Mouse (Mus musculus): Measurements from ENCODE around the gene Nkx6-2. TPM values are rescaled to one million over a fixed set of nuclear protein-coding genes. Genes with fewer than 3 reads are reported as not detected.
A peak's percentile ranks its signal among the peaks of the same experiment; 100 is the strongest.

Nkx6-2 gene
- total RNA-seq (2021), result 1 to 10 TPM; 6.8 to 7.8 TPM

GRCm38 (mm10) chr7:139582595-139582994 lies at the start of gene Nkx6-2:
Gene Nkx6-2 (minus strand): TSS chr7:139582797.
- intact Hi-C loops (cut with DNase I), result loop anchor here (5.0 kb wide), 1 partner anchor 90 kb away; no protein-coding TSS in a partner anchor
- peak; percentile 29 to 34 for DNase-seq (ENCODE audit: low spot score in 2 of 2)

GRCm38 (mm10) chr7:139625156-139625555 lies 42.6 kb upstream of the Nkx6-2 start:
- intact Hi-C loops (cut with DNase I), result no loop called here
- DNase-seq (ENCODE audit: low spot score in 2 of 2), result no peak

DNA sequence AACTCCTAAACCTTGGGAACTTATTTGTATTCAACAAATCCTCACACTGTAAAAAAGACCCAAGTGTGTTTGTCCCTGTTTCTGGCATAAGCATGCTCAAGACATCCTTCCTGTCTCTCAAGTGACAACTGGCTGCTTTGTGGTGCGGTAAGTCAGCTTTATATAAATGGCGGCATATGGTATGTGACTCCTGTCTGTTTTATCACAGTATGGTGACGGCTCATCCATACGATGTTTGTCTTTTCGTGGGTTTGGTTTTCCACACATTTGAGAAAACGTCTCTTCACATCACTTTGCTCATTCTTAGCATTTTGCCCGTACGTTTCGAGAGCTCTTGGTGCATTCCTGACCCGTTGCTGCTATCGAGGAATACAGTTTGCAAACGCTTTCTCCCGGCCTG lies 40.0 kb upstream of the Nkx6-2 start:
- intact Hi-C loops (cut with DNase I), result no loop called here
- peak in 1 of 2 experiments; percentile 31 for DNase-seq (ENCODE audit: low spot score in 2 of 2)

- intact Hi-C loops (cut with DNase I), result loop anchor here (5.0 kb wide), 1 partner anchor 446 kb away; no protein-coding TSS in a partner anchor
- peak; percentile 74 to 88 for DNase-seq (ENCODE audit: low spot score in 2 of 2)
Observed at GRCm38 (mm10) chr7:139615767-139616766, 33.5 kb upstream of the Nkx6-2 start.

- intact Hi-C loops (cut with DNase I), result no loop called here
- no peak for DNase-seq (ENCODE audit: low spot score in 2 of 2)
Observed at GRCm38 (mm10) chr7:139610328-139610727, 27.7 kb upstream of the Nkx6-2 start.

DNA sequence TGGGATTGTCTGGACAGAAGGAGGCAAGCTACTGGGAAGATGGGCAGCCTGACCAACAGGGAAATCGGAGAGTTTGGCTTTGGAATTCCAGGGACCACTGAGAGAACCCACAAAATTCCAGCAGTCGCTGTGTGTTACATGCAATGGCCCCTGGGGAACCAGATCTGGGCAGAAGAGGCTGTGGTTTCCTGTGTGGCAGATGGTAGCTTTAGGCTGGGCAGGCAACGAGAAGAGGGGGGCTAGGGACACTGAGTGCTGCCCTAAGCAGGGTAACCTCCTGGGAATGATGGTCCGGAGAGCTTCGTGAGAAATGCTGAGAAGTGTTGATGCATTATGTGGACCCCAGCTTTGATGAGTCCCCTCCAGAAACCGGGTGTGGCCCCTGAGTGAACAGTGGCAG lies 13.3 kb upstream of the Nkx6-2 start:
- no peak for DNase-seq (ENCODE audit: low spot score in 2 of 2)
- intact Hi-C loops (cut with DNase I), result no loop called here

GRCm38 (mm10) chr7:139595311-139595710 lies 12.7 kb upstream of the Nkx6-2 start:
- intact Hi-C loops (cut with DNase I), result no loop called here
- no peak for DNase-seq (ENCODE audit: low spot score in 2 of 2)

- intact Hi-C loops (cut with DNase I), result no loop called here
- DNase-seq (ENCODE audit: low spot score in 2 of 2), result no peak
Observed at GRCm38 (mm10) chr7:139591311-139591710, 8.7 kb upstream of the Nkx6-2 start.

- intact Hi-C loops (cut with DNase I), result no loop called here
- peak in 1 of 2 experiments; percentile 40 for DNase-seq (ENCODE audit: low spot score in 2 of 2)
Observed at GRCm38 (mm10) chr7:139590302-139590701, 7.7 kb upstream of the Nkx6-2 start.

DNA sequence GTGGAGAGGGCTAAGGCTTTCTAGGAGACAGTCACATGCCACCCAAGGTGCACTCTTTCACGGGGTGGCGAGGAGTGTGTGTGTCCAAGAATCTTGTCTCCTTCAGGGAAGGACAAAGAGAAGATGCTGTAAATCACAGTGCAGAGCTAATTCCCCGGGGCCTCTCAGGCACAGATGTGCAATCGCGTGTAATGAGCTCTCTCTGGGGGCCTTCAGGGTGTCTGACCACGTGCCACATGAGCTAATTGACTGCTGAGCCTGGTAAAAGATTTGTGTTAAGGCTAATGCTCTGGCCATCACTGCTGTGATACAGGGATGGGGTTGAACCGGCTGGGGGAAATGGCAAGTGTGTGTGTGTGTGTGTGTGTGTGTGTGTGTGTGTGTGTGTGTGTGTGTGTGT lies 5.3 kb upstream of the Nkx6-2 start:
- intact Hi-C loops (cut with DNase I), result no loop called here
- DNase-seq (ENCODE audit: low spot score in 2 of 2), result no peak

- intact Hi-C loops (cut with DNase I), result no loop called here
- no peak for DNase-seq (ENCODE audit: low spot score in 2 of 2)
Observed at GRCm38 (mm10) chr7:139585183-139585821, 2.7 kb upstream of the Nkx6-2 start.

DNA sequence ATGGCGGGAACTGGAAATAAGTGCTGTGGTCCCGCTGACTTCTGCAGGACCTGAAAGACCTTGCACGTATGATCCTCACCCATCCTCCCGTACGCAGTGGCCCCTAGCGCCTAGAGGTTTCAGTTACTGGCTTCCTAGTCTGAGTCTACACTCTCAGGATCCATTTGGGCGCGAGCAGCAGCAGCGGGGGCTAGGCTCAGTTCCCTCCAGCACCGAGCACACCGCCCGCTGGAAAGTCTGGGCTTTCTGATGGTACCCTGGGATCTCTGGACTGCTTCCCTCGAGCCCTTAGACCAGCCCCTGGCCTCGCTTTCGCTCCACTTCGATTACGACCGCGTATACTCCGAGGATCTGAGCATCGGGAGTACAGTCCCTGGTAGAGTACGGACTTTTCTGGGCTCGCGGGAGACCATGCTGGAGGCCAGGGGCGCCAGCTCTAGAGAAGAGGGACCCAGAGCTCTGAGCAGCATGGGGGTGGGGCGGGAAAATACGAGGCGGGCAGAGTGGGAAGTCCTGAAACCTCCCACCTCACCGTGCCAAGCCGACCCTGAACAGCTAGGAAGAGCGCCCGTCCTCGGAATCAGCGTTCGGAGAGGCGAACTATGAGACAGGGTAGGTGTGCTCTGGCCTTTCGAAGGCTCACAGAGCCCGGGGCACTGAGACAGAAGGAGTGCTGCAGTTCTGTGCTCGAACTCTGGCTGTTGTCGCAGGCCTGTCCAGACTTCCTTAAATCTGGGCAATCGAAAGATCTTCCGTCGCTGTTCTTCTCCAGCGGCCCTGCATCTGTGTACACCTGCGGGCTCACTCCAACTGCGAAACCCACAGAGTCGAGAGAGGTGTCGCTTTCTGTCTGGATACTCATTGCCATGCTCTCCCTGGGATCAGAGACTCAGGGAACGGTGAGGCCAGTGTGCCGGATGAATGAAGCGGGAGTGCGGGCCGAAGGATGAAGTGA lies 1.9 kb upstream of the Nkx6-2 start:
- intact Hi-C loops (cut with DNase I), result loop anchor here (5.0 kb wide), 1 partner anchor 92 kb away; no protein-coding TSS in a partner anchor
- DNase-seq (ENCODE audit: low spot score in 2 of 2), result peak in 1 of 2 experiments; percentile 19

- DNase-seq (ENCODE audit: low spot score in 2 of 2), result no peak
- intact Hi-C loops (cut with DNase I), result loop anchor here (5.0 kb wide), 1 partner anchor 91 kb away; no protein-coding TSS in a partner anchor
Observed at GRCm38 (mm10) chr7:139583094-139583737, 619 bp upstream of the Nkx6-2 start.

GRCm38 (mm10) chr7:139581801-139582571 lies 611 bp downstream of the Nkx6-2 start:
- intact Hi-C loops (cut with DNase I), result loop anchor here (5.0 kb wide), 1 partner anchor 90 kb away; no protein-coding TSS in a partner anchor
- no peak for DNase-seq (ENCODE audit: low spot score in 2 of 2)

DNA sequence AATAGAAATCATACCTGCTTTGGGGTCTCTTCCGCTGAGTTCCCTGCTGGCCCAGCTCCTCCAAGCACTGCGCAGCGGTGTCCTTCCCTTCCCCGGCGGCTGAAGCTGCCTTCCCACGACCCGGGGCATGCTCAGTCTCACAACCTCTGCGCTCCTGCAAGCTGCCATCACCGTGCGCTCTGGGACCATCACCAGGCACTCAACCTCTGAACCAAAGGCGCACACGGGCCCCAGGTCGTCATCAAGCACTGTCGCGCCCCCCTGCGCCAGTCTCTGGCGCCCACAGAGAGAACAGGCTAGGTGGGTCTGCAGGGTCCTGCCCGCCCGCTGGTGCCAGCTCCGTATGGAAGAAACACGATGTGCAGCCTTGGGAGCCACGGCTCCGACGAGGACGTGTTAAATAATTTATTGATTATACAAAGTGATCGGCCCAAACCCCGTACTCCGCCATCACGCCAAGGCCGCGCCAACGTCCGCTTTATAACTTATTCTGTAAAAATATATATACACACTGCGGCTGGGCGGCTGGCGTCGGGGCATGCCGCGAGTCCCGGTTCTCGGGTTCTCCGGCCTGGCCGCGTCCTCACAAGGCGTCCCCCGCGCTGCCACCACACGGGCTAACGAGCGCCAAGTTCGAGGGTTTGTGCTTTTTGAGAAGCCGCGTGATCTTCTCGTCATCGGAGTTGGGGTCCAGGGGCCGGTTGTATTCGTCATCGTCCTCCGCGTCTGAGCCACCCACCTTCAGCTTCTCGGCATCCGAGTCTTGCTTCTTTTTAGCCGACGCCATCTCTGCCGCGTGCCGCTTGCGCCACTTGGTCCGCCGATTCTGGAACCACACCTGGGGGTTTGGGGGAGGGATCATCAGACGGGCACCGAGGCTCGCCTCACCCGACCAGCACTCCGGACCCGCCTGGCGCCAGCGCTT lies 1.5 kb downstream of the Nkx6-2 start:
- intact Hi-C loops (cut with DNase I), result loop anchor here (5.0 kb wide), 1 partner anchor 89 kb away; no protein-coding TSS in a partner anchor
- no peak for DNase-seq (ENCODE audit: low spot score in 2 of 2)

- intact Hi-C loops (cut with DNase I), result no loop called here
Observed at GRCm38 (mm10) chr7:139579261-139579905, 3.2 kb downstream of the Nkx6-2 start.

More at GRCm38 (mm10) chr7:139579261-139579905, 3.2 kb downstream of the Nkx6-2 start:
- DNase-seq (ENCODE audit: low spot score in 2 of 2), result no peak

Data from left cerebral cortex, postnatal 25 days (tissue).